Mouse (Mus musculus): ENCODE measurements at regions not wholly inside any gene's neighbourhood (a gene's known extent, or its start where the extent isn't known, plus 50 kb on each side); places are given as distances from the start of the nearest gene placed in this dataset.
"Not testable (repeated sequence)": the region's sequence is repeated elsewhere in the genome, so short reads cannot be mapped to it uniquely, and the experiment has no call there.

DNA sequence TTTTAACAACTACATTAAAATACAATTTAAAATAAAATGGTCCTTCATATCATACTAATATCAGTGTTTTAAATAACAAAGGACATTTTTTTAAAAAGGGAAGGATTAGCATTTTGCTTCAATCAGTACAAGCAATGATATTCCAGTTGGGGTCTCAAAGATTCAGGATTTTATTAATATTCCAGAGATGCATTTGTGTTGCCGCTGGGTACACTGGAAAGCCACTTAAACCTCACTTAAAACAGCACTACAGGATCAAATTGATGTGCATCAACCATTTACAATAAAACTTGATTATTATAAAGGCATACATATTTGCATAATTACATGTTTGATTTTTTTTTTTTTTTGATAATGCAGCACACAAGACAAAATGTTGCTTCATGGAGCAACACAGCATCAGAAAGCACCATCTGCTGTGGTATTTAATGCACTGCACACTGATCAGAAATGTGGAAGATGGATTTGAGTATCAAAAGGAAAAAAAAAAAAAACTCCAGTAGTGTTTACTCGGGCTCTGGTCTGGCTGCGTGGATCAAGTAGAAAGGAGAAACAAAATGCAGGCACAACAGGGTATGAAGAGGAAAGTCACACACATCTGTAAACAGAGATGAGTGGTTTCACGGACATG lies 558.6 kb upstream of the Ptbp2 start:
- no peaks in the 10 kb centered on the region for H3K36me3 ChIP-seq (replicated peaks)
- H3K4me2 ChIP-seq, result no peak overlapping the region
- no peaks in the 10 kb centered on the region; the same call in 1 of the 2 replicates for H3K9me3 ChIP-seq (replicated peaks)
- no peak overlapping the region for H3K27ac ChIP-seq (replicated peaks)
- no peak overlapping the region for H3K9ac ChIP-seq
- H3K4me3 ChIP-seq (replicated peaks), result no peak overlapping the region
- 59% methylated on average over 4 of the region's 4 CpGs for WGBS (ENCODE audit: insufficient replicate concordance)
- ATAC-seq (ENCODE audit: insufficient read depth), result no peak
- no peaks in the 10 kb centered on the region for H3K27me3 ChIP-seq
- no peaks in the 10 kb centered on the region for H3K4me1 ChIP-seq (replicated peaks)

DNA sequence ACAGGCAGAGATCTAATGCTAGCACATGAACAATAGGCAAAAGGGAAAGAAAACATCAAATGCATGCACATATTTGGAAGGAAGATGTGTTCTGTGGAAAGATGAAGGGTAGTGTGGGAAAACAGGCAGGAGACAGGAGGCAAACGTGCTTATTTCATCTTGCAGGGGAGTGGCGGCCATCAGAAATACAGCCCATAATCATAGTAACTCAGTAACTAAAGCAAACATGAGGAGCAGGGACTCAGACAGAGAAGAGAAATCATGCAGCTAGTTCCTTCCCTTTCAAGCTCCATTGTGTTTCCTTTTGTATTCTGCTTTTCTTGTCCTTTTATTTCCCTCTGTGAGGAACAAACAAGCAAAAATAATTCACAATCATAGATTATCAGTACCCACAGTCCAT lies 557.6 kb upstream of the Ptbp2 start:
- Histone ChIP-seq H3K4me2 (no peak overlapping the region), H3K36me3 (replicated peaks) (no peaks in the 10 kb centered on the region), H3K4me3 (replicated peaks) (no peak overlapping the region), H3K9ac (no peak overlapping the region), H3K4me1 (replicated peaks) (no peaks in the 10 kb centered on the region), H3K27ac (replicated peaks) (no peak overlapping the region), H3K9me3 (replicated peaks) (no peaks in the 10 kb centered on the region; the same call in 1 of the 2 replicates), H3K27me3 (no peaks in the 10 kb centered on the region)
- 51% methylated on average over 2 of the region's 2 CpGs for WGBS (ENCODE audit: insufficient replicate concordance)
- no peak for ATAC-seq (ENCODE audit: insufficient read depth)

DNA sequence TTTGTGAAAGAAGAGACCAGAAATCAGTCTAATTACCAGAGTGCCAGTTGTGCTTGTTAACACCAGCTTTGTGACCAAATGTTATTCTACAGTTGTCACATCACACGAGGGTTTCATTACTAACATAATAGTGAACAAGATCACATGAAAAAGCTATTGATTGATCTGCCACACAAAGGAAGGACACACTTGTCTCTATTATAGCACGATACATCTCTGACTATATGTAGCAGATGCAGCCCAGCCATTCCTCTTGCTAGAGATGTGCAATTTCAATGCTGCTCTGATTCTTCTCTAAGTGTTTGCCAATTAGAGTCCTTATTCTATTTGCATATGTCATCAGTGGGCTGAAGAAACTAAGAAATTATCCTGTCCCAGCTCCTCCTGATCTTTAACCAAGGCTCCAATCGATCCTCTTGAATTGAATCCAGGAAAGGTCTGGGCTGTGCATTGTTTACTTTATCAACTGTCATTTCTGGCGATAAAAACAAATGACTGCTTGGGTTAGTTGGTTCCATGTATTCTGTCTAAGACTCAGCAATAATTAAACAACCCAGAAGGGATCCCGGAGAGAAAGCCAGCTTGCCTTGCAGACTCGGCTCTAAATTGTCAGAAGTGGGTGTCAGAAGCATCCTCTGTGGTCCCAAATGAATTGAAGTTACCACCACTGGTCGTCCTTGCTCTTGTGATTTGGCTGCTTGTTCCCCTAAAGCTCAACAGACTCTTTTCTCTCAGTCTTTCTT lies 551.7 kb upstream of the Ptbp2 start:
- no peak overlapping the region for H3K9ac ChIP-seq
- no peak for ATAC-seq (ENCODE audit: insufficient read depth)
- H3K9me3 ChIP-seq (replicated peaks), result no peaks in the 10 kb centered on the region
- no peaks in the 10 kb centered on the region for H3K36me3 ChIP-seq (replicated peaks)
- no peaks in the 10 kb centered on the region for H3K27me3 ChIP-seq
- H3K4me1 ChIP-seq (replicated peaks), result no peaks in the 10 kb centered on the region
- no peak overlapping the region for H3K4me3 ChIP-seq (replicated peaks)
- H3K27ac ChIP-seq (replicated peaks), result no peak overlapping the region
- 50% methylated on average over 7 of the region's 7 CpGs for WGBS (ENCODE audit: insufficient replicate concordance)
- no peak overlapping the region for H3K4me2 ChIP-seq

DNA sequence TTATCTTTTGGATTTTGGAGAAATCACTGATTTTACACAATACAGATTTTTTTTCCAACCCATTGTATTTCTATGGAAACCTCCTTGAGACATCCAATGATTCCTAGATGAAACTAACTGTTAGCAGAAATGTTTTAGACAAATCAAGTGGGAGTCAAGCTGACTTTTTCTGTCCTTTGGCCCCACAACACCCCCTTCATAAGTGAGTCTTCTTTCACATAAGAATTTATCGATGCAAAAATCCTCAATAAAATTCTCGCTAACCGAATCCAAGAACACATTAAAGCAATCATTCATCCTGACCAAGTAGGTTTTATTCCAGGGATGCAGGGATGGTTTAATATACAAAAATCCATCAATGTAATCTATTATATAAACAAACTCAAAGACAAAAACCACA lies 522.8 kb upstream of the Ptbp2 start:
- H3K27me3 ChIP-seq; H3K9me3 ChIP-seq (replicated peaks); H3K4me3 ChIP-seq (replicated peaks); H3K9ac ChIP-seq; H3K36me3 ChIP-seq (replicated peaks); H3K4me2 ChIP-seq; H3K27ac ChIP-seq (replicated peaks); H3K4me1 ChIP-seq (replicated peaks); ATAC-seq (ENCODE audit: insufficient read depth): not testable (repeated sequence)
- WGBS (ENCODE audit: insufficient replicate concordance), result 77% methylated on average over 3 of the region's 3 CpGs

DNA sequence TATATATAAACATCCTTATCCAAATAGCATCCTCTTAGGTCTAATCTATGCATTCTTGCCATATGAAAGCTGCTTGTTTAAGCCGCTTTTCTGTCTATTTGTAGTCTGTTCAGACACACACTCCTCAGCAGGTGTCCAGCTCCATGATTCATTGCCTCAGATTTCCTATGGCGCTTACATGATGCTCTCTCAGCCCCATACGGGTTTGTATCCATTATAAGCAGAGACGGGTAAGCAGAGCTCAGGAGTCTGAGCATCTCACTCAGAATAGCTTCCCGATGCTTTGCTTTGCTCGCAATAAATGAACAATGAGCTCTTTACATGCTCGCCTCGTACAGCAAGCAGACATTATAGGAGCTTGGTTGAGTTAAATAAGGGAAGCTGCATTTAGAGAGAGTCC lies 521.3 kb upstream of the Ptbp2 start:
- Histone ChIP-seq H3K9ac (no peak overlapping the region), H3K4me3 (replicated peaks) (no peak overlapping the region), H3K27me3 (no peaks in the 10 kb centered on the region), H3K4me2 (no peak overlapping the region), H3K27ac (replicated peaks) (no peak overlapping the region), H3K9me3 (replicated peaks) (no peaks in the 10 kb centered on the region), H3K36me3 (replicated peaks) (no peaks in the 10 kb centered on the region), H3K4me1 (replicated peaks) (no peaks in the 10 kb centered on the region)
- no peak for ATAC-seq (ENCODE audit: insufficient read depth)
- 70% methylated on average over 8 of the region's 8 CpGs for WGBS (ENCODE audit: insufficient replicate concordance)

Data from liver, embryonic 15.5 days (tissue).